Mouse (Mus musculus): ENCODE results near the gene Pax5. TPM values are rescaled to one million over a fixed set of nuclear protein-coding genes. Genes with fewer than 3 reads are reported as not detected.

Gene Pax5
- polyA plus RNA-seq, 1 experiment: not detected

DNA sequence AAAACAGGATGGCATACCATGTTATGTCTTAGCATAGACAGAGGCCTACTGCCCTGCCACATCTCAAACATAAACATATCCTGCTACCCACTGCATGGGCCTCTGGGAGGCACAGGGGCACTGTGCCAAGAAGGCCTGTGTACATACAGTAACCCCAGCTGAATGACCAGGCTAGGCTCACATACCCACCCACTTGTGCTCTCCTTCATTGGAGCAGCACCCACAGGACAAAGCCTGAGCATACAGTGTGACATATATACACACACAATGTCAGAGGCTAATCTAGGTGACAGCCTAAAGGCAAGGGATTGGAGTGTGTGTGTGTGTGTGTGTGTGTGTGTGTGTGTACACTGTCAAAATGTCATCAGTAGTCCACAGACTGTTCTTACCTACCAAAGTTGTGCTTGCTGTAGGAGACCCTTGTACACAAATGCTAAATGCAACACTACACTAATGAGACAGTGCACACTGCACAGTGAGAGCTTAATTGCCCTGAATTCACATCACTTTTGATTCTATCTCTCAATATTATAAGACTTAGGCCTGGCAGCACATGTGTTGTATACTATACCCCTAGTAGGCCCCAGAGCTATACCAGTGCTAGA is 1.1 kb downstream of the Pax5 start:
- H3K79me2 ChIP-seq (ENCODE audit: control insufficient read depth, insufficient read depth): no peaks in the 10 kb centered on the region
- no peak overlapping the region for H3ac ChIP-seq (ENCODE audit: control insufficient read depth, insufficient read length, low read depth)
- no peaks in the 10 kb centered on the region for H3K36me3 ChIP-seq (ENCODE audit: control insufficient read depth, insufficient read depth)
- peaks cover 68% of the 10 kb centered on the region for H3K27me3 ChIP-seq (ENCODE audit: control insufficient read depth, insufficient read depth, insufficient read length)
- no peak overlapping the region for H3K4me3 ChIP-seq (ENCODE audit: insufficient read depth, poor library complexity, severe bottlenecking)
- no peaks in the 10 kb centered on the region for H3K79me3 ChIP-seq (ENCODE audit: low read depth)
- TF ChIP-seq MYOD1 (IDR thresholded peaks at IDR 0.05; ENCODE audit: control insufficient read depth, insufficient read length, low read depth) (no peak), MYOG (IDR thresholded peaks at IDR 0.05; ENCODE audit: control insufficient read depth, extremely low read depth, insufficient read length) (no peak), USF1 (IDR thresholded peaks at IDR 0.05; ENCODE audit: low read depth) (no peak), CTCF (IDR thresholded peaks at IDR 0.05; ENCODE audit: control insufficient read depth, insufficient read depth, insufficient read length) (no peak), FOSL1 (IDR thresholded peaks at IDR 0.05; ENCODE audit: insufficient read depth, low read length, poor library complexity, severe bottlenecking) (no peak), MAX (IDR thresholded peaks at IDR 0.05) (no peak), CEBPB (IDR thresholded peaks at IDR 0.05; ENCODE audit: low read depth) (no peak)

GRCm38 (mm10) chr4:44708311-44708710 is 2.0 kb downstream of the Pax5 start:
- no peaks in the 10 kb centered on the region for H3K79me3 ChIP-seq (ENCODE audit: low read depth)
- H3ac ChIP-seq (ENCODE audit: control insufficient read depth, insufficient read length, low read depth): no peak overlapping the region
- no peak overlapping the region for H3K4me3 ChIP-seq (ENCODE audit: insufficient read depth, poor library complexity, severe bottlenecking)
- peaks cover 68% of the 10 kb centered on the region for H3K27me3 ChIP-seq (ENCODE audit: control insufficient read depth, insufficient read depth, insufficient read length)
- no peak for TF ChIP-seq CEBPB (IDR thresholded peaks at IDR 0.05; ENCODE audit: low read depth)
- no peak for TF ChIP-seq MAX (IDR thresholded peaks at IDR 0.05)
- no peak for TF ChIP-seq MYOD1 (IDR thresholded peaks at IDR 0.05; ENCODE audit: control insufficient read depth, insufficient read length, low read depth)
- no peaks in the 10 kb centered on the region for H3K79me2 ChIP-seq (ENCODE audit: control insufficient read depth, insufficient read depth)
- no peaks in the 10 kb centered on the region for H3K36me3 ChIP-seq (ENCODE audit: control insufficient read depth, insufficient read depth)

GRCm38 (mm10) chr4:44706865-44707264 is 3.4 kb downstream of the Pax5 start:
- Histone ChIP-seq H3K4me3 (ENCODE audit: insufficient read depth, poor library complexity, severe bottlenecking) (no peak overlapping the region), H3K79me3 (ENCODE audit: low read depth) (no peaks in the 10 kb centered on the region), H3K79me2 (ENCODE audit: control insufficient read depth, insufficient read depth) (no peaks in the 10 kb centered on the region), H3K36me3 (ENCODE audit: control insufficient read depth, insufficient read depth) (no peaks in the 10 kb centered on the region), H3K27me3 (ENCODE audit: control insufficient read depth, insufficient read depth, insufficient read length) (peaks cover 68% of the 10 kb centered on the region), H3ac (ENCODE audit: control insufficient read depth, insufficient read length, low read depth) (no peak overlapping the region)
- TF ChIP-seq CEBPB (IDR thresholded peaks at IDR 0.05; ENCODE audit: low read depth): no peak
- TF ChIP-seq CTCF (IDR thresholded peaks at IDR 0.05; ENCODE audit: control insufficient read depth, insufficient read depth, insufficient read length): no peak
- no peak for TF ChIP-seq MYOD1 (IDR thresholded peaks at IDR 0.05; ENCODE audit: control insufficient read depth, insufficient read length, low read depth)
- no peak for TF ChIP-seq USF1 (IDR thresholded peaks at IDR 0.05; ENCODE audit: low read depth)

DNA sequence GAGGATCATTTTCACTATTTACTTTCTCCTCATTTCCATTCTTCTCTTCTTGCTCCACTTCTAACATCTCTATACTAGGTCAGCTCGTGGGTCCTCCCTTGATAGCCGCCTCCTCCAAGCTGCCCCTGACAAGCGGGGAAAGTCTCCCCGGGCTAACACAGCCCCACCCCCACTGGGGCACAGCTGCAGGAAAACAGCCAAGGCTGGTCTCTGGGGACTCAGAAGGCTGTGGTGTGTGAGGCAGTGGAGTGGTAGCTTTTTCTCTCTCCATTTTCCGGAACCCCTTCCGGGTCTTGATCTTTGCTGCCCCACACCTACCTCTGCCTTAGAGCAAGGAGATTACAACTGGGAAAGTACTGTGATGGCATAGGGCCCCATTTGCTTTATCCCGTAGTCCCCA is 4.3 kb downstream of the Pax5 start:
- TF ChIP-seq FOSL1 (IDR thresholded peaks at IDR 0.05; ENCODE audit: insufficient read depth, low read length, poor library complexity, severe bottlenecking) (no peak), USF1 (IDR thresholded peaks at IDR 0.05; ENCODE audit: low read depth) (no peak), MYOD1 (IDR thresholded peaks at IDR 0.05; ENCODE audit: control insufficient read depth, insufficient read length, low read depth) (no peak), CTCF (IDR thresholded peaks at IDR 0.05; ENCODE audit: control insufficient read depth, insufficient read depth, insufficient read length) (no peak), MAX (IDR thresholded peaks at IDR 0.05) (no peak), MYOG (IDR thresholded peaks at IDR 0.05; ENCODE audit: control insufficient read depth, extremely low read depth, insufficient read length) (no peak), CEBPB (IDR thresholded peaks at IDR 0.05; ENCODE audit: low read depth) (no peak)
- Histone ChIP-seq H3K4me3 (ENCODE audit: insufficient read depth, poor library complexity, severe bottlenecking) (no peak overlapping the region), H3K79me2 (ENCODE audit: control insufficient read depth, insufficient read depth) (no peaks in the 10 kb centered on the region), H3K36me3 (ENCODE audit: control insufficient read depth, insufficient read depth) (no peaks in the 10 kb centered on the region), H3K79me3 (ENCODE audit: low read depth) (no peaks in the 10 kb centered on the region), H3K27me3 (ENCODE audit: control insufficient read depth, insufficient read depth, insufficient read length) (peaks cover 69% of the 10 kb centered on the region), H3ac (ENCODE audit: control insufficient read depth, insufficient read length, low read depth) (no peak overlapping the region)

DNA sequence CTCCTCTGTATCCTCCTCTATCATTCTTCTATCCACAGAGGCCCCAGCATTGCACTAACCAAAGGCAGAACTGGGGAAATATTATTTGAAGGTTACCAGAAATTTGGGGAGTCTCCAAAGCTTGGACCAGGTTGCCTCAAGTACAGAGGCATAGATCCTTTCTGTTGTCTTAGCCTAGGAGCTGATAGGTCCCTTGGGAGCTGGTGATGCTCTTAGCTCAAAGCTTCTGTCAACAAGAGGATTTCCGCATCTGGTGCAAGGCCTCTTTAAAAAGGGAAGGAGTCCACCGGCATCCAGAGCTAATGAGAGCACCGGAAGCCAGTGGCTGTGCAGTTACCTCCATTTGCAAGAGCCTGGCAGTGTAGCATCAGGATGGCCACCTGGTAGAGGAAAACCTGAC is 5.1 kb downstream of the Pax5 start:
- Histone ChIP-seq H3K36me3 (ENCODE audit: control insufficient read depth, insufficient read depth) (no peaks in the 10 kb centered on the region), H3K4me3 (ENCODE audit: insufficient read depth, poor library complexity, severe bottlenecking) (no peak overlapping the region), H3ac (ENCODE audit: control insufficient read depth, insufficient read length, low read depth) (no peak overlapping the region), H3K27me3 (ENCODE audit: control insufficient read depth, insufficient read depth, insufficient read length) (peaks cover 66% of the 10 kb centered on the region), H3K79me2 (ENCODE audit: control insufficient read depth, insufficient read depth) (no peaks in the 10 kb centered on the region), H3K79me3 (ENCODE audit: low read depth) (no peaks in the 10 kb centered on the region)
- no peak for TF ChIP-seq MAX (IDR thresholded peaks at IDR 0.05)
- TF ChIP-seq FOSL1 (IDR thresholded peaks at IDR 0.05; ENCODE audit: insufficient read depth, low read length, poor library complexity, severe bottlenecking): no peak
- no peak for TF ChIP-seq MYOG (IDR thresholded peaks at IDR 0.05; ENCODE audit: control insufficient read depth, extremely low read depth, insufficient read length)
- TF ChIP-seq MYOD1 (IDR thresholded peaks at IDR 0.05; ENCODE audit: control insufficient read depth, insufficient read length, low read depth): no peak
- TF ChIP-seq USF1 (IDR thresholded peaks at IDR 0.05; ENCODE audit: low read depth): no peak
- no peak for TF ChIP-seq CTCF (IDR thresholded peaks at IDR 0.05; ENCODE audit: control insufficient read depth, insufficient read depth, insufficient read length)
- TF ChIP-seq CEBPB (IDR thresholded peaks at IDR 0.05; ENCODE audit: low read depth): no peak

- H3K79me3 ChIP-seq (ENCODE audit: low read depth): no peaks in the 10 kb centered on the region
- H3K27me3 ChIP-seq (ENCODE audit: control insufficient read depth, insufficient read depth, insufficient read length): peaks cover 66% of the 10 kb centered on the region
- no peak overlapping the region for H3K4me3 ChIP-seq (ENCODE audit: insufficient read depth, poor library complexity, severe bottlenecking)
- no peaks in the 10 kb centered on the region for H3K79me2 ChIP-seq (ENCODE audit: control insufficient read depth, insufficient read depth)
- H3K36me3 ChIP-seq (ENCODE audit: control insufficient read depth, insufficient read depth): no peaks in the 10 kb centered on the region
- H3ac ChIP-seq (ENCODE audit: control insufficient read depth, insufficient read length, low read depth): no peak overlapping the region
- TF ChIP-seq MYOD1 (IDR thresholded peaks at IDR 0.05; ENCODE audit: control insufficient read depth, insufficient read length, low read depth): no peak
- no peak for TF ChIP-seq MYOG (IDR thresholded peaks at IDR 0.05; ENCODE audit: control insufficient read depth, extremely low read depth, insufficient read length)
- TF ChIP-seq CEBPB (IDR thresholded peaks at IDR 0.05; ENCODE audit: low read depth): no peak
- no peak for TF ChIP-seq FOSL1 (IDR thresholded peaks at IDR 0.05; ENCODE audit: insufficient read depth, low read length, poor library complexity, severe bottlenecking)
- TF ChIP-seq MAX (IDR thresholded peaks at IDR 0.05): no peak
- no peak for TF ChIP-seq CTCF (IDR thresholded peaks at IDR 0.05; ENCODE audit: control insufficient read depth, insufficient read depth, insufficient read length)
- TF ChIP-seq USF1 (IDR thresholded peaks at IDR 0.05; ENCODE audit: low read depth): no peak
Observed at GRCm38 (mm10) chr4:44704369-44704745, 5.9 kb downstream of the Pax5 start.
